Mouse (Mus musculus): Measurements from ENCODE around the gene Rcor2. TPM values are rescaled to one million over a fixed set of nuclear protein-coding genes. Genes with fewer than 3 reads are reported as not detected.

Gene Rcor2
- polyA plus RNA-seq (2015; fragmentation: Nextera tagmentation; extraction: Ambion mirVana) = 0.27 and 0.47 TPM in 2 replicates

DNA sequence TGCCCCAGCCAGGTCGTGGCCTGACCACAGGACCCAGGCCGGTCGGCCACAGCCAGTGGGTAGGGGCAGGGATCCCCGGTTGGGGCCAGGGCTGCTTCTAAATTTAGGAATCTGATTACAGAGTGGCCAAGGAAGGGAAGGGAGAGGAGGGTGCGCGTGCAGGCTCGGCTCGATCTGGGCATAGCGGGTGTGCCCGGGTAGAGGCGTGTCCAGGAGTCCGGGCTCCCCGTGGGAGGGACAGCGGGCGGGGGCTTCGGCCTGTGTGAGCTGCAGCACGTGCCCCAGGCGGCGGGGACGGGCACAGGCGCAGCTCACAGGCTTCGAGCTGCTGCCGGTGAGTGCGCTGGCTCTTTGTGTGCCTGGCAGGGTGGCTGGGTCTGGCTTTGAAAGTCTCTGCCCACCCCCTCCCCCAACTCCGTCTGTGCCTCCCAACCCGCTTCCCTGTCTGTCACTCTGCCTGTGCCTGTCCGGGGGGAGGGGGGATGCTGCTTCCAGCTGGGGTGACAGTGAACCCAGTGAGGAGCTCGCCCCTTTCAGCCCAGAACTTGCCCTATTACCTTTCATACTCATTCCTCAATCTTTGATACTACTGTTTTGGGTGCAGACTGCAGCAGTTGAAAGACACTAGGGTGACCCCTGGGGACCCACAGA is at the start of gene Rcor2:
Gene Rcor2, plus strand, starts transcription at position 235 of the 651 bp plus-strand sequence.
- ATAC-seq (ENCODE audit: low read depth) = no peak; the same call in 1 of the 2 replicates
- H3K27ac ChIP-seq (ENCODE audit: low read length) = no peak within 1 kb of the TSS
- H3K36me3 ChIP-seq (ENCODE audit: control insufficient read depth, insufficient read depth) = no peaks in the 10 kb centered on the region
- H3K9ac ChIP-seq (ENCODE audit: low read depth, low read length) = peak within 1 kb of the TSS; percentile 55
- under 1% methylated on average over 28 of the region's 28 CpGs for WGBS (ENCODE audit: insufficient replicate concordance)
- peak within 1 kb of the TSS; percentile 87 for H3K4me2 ChIP-seq (ENCODE audit: low read depth, low read length)
- H3K27me3 ChIP-seq (ENCODE audit: control insufficient read depth, insufficient read depth, low read depth, low read length) = peaks cover 39% of the 10 kb centered on the region
- H3K4me3 ChIP-seq (ENCODE audit: low read depth, low read length) = peak within 1 kb of the TSS; percentile 63
- H3K9me3 ChIP-seq (replicated peaks; ENCODE audit: control insufficient read depth, low read length) = no peaks in the 10 kb centered on the region
- H3K4me1 ChIP-seq (ENCODE audit: control insufficient read depth, low read depth, low read length) = peaks cover 25% of the 10 kb centered on the region

DNA sequence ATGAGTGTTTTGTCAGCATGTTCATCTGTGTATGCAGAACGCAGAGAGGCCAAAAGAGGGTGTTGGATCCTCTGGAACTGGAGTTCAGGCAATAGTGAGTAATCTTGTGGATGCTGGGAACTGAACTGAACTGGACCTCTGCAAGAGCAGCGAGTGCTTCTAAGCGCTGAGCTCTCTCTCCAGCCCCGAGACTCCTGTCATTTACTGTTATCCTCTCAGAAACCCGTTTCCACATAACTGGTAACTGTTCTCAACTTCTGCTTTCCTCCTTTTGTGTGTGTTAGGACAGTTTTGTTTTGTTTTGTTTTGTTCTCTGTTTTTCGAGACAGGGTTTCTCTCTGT is 49.2 kb upstream of the Rcor2 start:
- Histone ChIP-seq H3K27me3 (ENCODE audit: control insufficient read depth, insufficient read depth, low read depth, low read length) (no peaks in the 10 kb centered on the region), H3K4me3 (ENCODE audit: low read depth, low read length) (peak overlapping the region; percentile 72), H3K4me2 (ENCODE audit: low read depth, low read length) (peak overlapping the region; percentile 95), H3K27ac (ENCODE audit: low read length) (peak overlapping the region; percentile 53), H3K9me3 (replicated peaks; ENCODE audit: control insufficient read depth, low read length) (no peaks in the 10 kb centered on the region), H3K4me1 (ENCODE audit: control insufficient read depth, low read depth, low read length) (peaks cover 32% of the 10 kb centered on the region), H3K9ac (ENCODE audit: low read depth, low read length) (peak overlapping the region; percentile 65), H3K36me3 (ENCODE audit: control insufficient read depth, insufficient read depth) (peaks cover 20% of the 10 kb centered on the region)
- WGBS (ENCODE audit: insufficient replicate concordance) = 4% methylated on average over 6 of the region's 6 CpGs
- ATAC-seq (ENCODE audit: low read depth) = 0 out of 2 replicates have a peak, but pooled peaks have one; percentile 4

DNA sequence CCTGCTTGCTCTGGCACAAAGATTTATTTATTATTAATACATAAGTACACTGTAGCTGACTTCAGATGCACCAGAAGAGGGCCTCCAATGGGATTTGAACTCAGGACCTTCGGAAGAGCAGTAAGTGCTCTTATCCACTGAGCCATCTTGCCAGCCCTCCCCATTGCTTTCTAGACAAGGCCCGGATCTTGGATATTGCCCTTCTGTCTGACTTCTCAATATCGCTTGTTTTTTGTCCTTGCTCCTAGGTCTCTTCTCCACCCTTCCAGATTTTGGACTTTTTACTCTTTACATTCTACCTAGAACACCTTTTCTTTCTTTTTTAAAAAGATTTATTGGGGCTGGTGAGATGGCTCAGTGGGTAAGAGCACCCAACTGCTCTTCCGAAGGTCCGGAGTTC is 48.4 kb upstream of the Rcor2 start:
- no peak for ATAC-seq (ENCODE audit: low read depth)
- peaks cover 19% of the 10 kb centered on the region for H3K36me3 ChIP-seq (ENCODE audit: control insufficient read depth, insufficient read depth)
- H3K4me1 ChIP-seq (ENCODE audit: control insufficient read depth, low read depth, low read length) = peaks cover 32% of the 10 kb centered on the region
- H3K4me3 ChIP-seq (ENCODE audit: low read depth, low read length) = no peak overlapping the region
- no peaks in the 10 kb centered on the region for H3K27me3 ChIP-seq (ENCODE audit: control insufficient read depth, insufficient read depth, low read depth, low read length)
- H3K4me2 ChIP-seq (ENCODE audit: low read depth, low read length) = no peak overlapping the region
- WGBS (ENCODE audit: insufficient replicate concordance) = 87% methylated on average over 5 of the region's 5 CpGs
- H3K9ac ChIP-seq (ENCODE audit: low read depth, low read length) = no peak overlapping the region
- no peak overlapping the region for H3K27ac ChIP-seq (ENCODE audit: low read length)
- H3K9me3 ChIP-seq (replicated peaks; ENCODE audit: control insufficient read depth, low read length) = no peaks in the 10 kb centered on the region

DNA sequence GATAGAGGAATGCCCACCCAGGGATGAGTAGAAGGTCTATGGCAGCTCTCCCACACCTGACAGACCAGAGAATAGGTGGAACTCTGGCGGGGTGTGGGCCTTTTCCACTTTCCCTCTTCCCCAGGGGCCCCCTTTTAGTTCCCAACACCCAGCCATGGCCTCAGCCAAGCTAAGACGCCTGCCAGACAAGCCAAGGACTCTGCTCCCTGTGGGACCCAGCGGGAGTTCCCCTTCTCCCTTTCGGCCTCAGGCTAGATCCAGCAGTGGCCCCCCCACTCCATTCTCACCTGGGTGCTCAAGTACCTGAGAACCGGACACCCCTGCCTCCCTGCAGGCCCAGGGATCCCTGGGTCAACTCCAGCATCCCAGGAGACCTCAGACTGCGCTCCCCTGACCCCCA is 44.9 kb upstream of the Rcor2 start:
- 77% methylated on average over 6 of the region's 6 CpGs for WGBS (ENCODE audit: insufficient replicate concordance)
- Histone ChIP-seq H3K27ac (ENCODE audit: low read length) (no peak overlapping the region), H3K9me3 (replicated peaks; ENCODE audit: control insufficient read depth, low read length) (no peaks in the 10 kb centered on the region), H3K4me1 (ENCODE audit: control insufficient read depth, low read depth, low read length) (peaks cover 6% of the 10 kb centered on the region), H3K27me3 (ENCODE audit: control insufficient read depth, insufficient read depth, low read depth, low read length) (no peaks in the 10 kb centered on the region), H3K36me3 (ENCODE audit: control insufficient read depth, insufficient read depth) (peaks cover 1% of the 10 kb centered on the region), H3K4me3 (ENCODE audit: low read depth, low read length) (no peak overlapping the region), H3K9ac (ENCODE audit: low read depth, low read length) (no peak overlapping the region), H3K4me2 (ENCODE audit: low read depth, low read length) (no peak overlapping the region)
- no peak for ATAC-seq (ENCODE audit: low read depth)

GRCm38 (mm10) chr19:7223488-7223887 is 43.6 kb upstream of the Rcor2 start:
- Histone ChIP-seq H3K4me2 (ENCODE audit: low read depth, low read length) (no peak overlapping the region), H3K27me3 (ENCODE audit: control insufficient read depth, insufficient read depth, low read depth, low read length) (no peaks in the 10 kb centered on the region), H3K4me1 (ENCODE audit: control insufficient read depth, low read depth, low read length) (no peaks in the 10 kb centered on the region), H3K9ac (ENCODE audit: low read depth, low read length) (no peak overlapping the region), H3K36me3 (ENCODE audit: control insufficient read depth, insufficient read depth) (peaks cover 13% of the 10 kb centered on the region), H3K4me3 (ENCODE audit: low read depth, low read length) (no peak overlapping the region), H3K9me3 (replicated peaks; ENCODE audit: control insufficient read depth, low read length) (no peaks in the 10 kb centered on the region), H3K27ac (ENCODE audit: low read length) (no peak overlapping the region)
- ATAC-seq (ENCODE audit: low read depth) = no peak

DNA sequence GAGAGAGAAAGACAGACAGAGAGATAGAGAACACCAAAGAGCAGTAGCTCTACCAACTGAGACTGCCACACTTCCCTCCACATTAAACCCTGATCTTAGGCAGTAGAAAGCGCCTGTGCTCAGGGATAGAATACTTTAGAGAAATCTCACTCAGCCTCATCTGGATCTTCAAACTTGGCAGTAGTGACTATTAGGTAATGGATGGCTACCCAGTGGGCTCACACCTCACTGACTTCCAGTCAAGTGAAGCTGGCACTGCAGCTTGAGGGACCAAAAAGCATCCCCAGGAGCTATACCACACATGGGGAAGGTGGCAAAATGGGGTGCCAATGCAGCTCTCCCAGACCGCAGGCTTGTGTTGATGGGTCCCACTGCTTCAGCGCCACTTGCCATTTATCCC is 42.9 kb upstream of the Rcor2 start:
- 78% methylated on average over 3 of the region's 3 CpGs for WGBS (ENCODE audit: insufficient replicate concordance)
- Histone ChIP-seq H3K27me3 (ENCODE audit: control insufficient read depth, insufficient read depth, low read depth, low read length) (no peaks in the 10 kb centered on the region), H3K27ac (ENCODE audit: low read length) (no peak overlapping the region), H3K4me3 (ENCODE audit: low read depth, low read length) (no peak overlapping the region), H3K9me3 (replicated peaks; ENCODE audit: control insufficient read depth, low read length) (no peaks in the 10 kb centered on the region), H3K36me3 (ENCODE audit: control insufficient read depth, insufficient read depth) (peaks cover 16% of the 10 kb centered on the region), H3K9ac (ENCODE audit: low read depth, low read length) (no peak overlapping the region), H3K4me2 (ENCODE audit: low read depth, low read length) (no peak overlapping the region), H3K4me1 (ENCODE audit: control insufficient read depth, low read depth, low read length) (no peaks in the 10 kb centered on the region)
- no peak for ATAC-seq (ENCODE audit: low read depth)

DNA sequence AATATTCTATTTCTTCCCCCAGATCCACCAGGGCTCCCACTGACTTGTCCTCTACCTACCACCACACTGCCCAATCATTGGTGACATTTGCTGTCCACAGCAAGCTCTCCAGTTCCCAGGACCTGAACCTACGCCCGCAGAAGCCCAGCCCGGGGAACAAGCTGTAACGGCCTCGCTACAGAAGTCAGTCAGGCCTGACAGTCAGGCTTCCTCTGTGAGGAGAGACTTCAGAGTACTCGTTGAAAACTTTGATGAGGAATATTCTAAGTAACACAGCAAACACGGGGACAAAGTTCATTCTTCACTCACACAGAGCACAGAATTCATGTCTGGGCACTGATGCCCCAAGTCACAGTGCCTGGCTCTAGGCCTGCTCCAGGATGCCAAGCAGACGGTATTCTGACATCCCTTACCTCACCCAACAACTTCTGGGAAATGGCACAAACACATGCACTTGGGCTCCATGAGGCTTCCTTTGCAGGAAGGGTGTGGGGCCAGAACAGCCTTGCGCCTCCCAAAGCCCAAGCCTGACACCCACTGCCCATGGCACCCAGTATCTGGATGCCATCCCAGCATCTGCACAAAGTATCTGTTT is 41.9 kb upstream of the Rcor2 start:
- Histone ChIP-seq H3K4me2 (ENCODE audit: low read depth, low read length) (no peak overlapping the region), H3K27ac (ENCODE audit: low read length) (no peak overlapping the region), H3K9ac (ENCODE audit: low read depth, low read length) (no peak overlapping the region), H3K36me3 (ENCODE audit: control insufficient read depth, insufficient read depth) (peaks cover 26% of the 10 kb centered on the region), H3K27me3 (ENCODE audit: control insufficient read depth, insufficient read depth, low read depth, low read length) (no peaks in the 10 kb centered on the region), H3K9me3 (replicated peaks; ENCODE audit: control insufficient read depth, low read length) (no peaks in the 10 kb centered on the region), H3K4me3 (ENCODE audit: low read depth, low read length) (no peak overlapping the region), H3K4me1 (ENCODE audit: control insufficient read depth, low read depth, low read length) (no peaks in the 10 kb centered on the region)
- WGBS (ENCODE audit: insufficient replicate concordance) = 79% methylated on average over 9 of the region's 9 CpGs
- ATAC-seq (ENCODE audit: low read depth) = no peak

- 49% methylated on average over 6 of the region's 6 CpGs for WGBS (ENCODE audit: insufficient replicate concordance)
- Histone ChIP-seq H3K27ac (ENCODE audit: low read length) (0 out of 2 replicates have a peak overlapping the region, but pooled peaks have one; percentile 8), H3K9me3 (replicated peaks; ENCODE audit: control insufficient read depth, low read length) (no peaks in the 10 kb centered on the region)
Measured at GRCm38 (mm10) chr19:7226511-7226914, 40.6 kb upstream of the Rcor2 start.

DNA sequence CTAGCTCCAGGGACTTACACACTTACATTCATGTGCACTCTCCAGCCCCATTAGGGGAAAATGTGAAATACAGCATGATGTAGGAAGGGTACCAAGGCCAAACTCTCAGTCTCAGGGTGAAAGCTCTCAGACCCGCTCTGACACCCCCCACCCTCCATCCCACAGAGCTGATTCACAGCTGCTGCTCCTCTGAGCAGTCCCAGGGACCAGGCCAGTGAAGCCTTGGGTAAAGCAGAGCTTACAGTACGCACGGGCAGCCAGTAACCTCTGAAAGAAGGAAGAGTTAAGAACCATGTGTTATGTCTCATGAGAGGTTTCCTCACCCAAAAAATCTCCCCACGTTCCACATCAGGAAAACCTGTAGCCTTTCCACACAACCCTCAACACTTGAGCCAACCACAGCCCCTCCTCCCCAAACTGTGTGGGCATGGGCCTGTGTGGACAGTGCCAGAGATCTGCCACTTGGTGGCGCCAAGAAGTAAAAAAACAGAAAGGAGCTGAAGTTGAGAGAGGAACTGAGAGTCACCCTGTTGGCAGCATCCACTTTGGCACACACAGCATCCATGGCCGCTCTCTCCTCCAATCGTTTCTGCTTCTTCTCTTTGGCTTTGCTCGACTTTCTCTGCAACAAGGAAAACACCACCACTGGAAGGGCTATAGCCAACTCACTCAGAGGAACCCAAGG is 32.4 kb upstream of the Rcor2 start:
- H3K9ac ChIP-seq (ENCODE audit: low read depth, low read length) = no peak overlapping the region
- WGBS (ENCODE audit: insufficient replicate concordance) = 54% methylated on average over 8 of the region's 8 CpGs
- no peak overlapping the region for H3K4me2 ChIP-seq (ENCODE audit: low read depth, low read length)
- H3K27me3 ChIP-seq (ENCODE audit: control insufficient read depth, insufficient read depth, low read depth, low read length) = no peaks in the 10 kb centered on the region
- no peak overlapping the region for H3K27ac ChIP-seq (ENCODE audit: low read length)
- H3K9me3 ChIP-seq (replicated peaks; ENCODE audit: control insufficient read depth, low read length) = no peaks in the 10 kb centered on the region
- peaks cover 25% of the 10 kb centered on the region for H3K36me3 ChIP-seq (ENCODE audit: control insufficient read depth, insufficient read depth)
- H3K4me1 ChIP-seq (ENCODE audit: control insufficient read depth, low read depth, low read length) = peaks cover 6% of the 10 kb centered on the region
- peak; percentile 54 for ATAC-seq (ENCODE audit: low read depth)
- H3K4me3 ChIP-seq (ENCODE audit: low read depth, low read length) = no peak overlapping the region

More at GRCm38 (mm10) chr19:7226511-7226914, 40.6 kb upstream of the Rcor2 start:
- Histone ChIP-seq H3K4me3 (ENCODE audit: low read depth, low read length) (no peak overlapping the region), H3K4me1 (ENCODE audit: control insufficient read depth, low read depth, low read length) (no peaks in the 10 kb centered on the region), H3K27me3 (ENCODE audit: control insufficient read depth, insufficient read depth, low read depth, low read length) (no peaks in the 10 kb centered on the region), H3K9ac (ENCODE audit: low read depth, low read length) (no peak overlapping the region), H3K36me3 (ENCODE audit: control insufficient read depth, insufficient read depth) (peaks cover 29% of the 10 kb centered on the region), H3K4me2 (ENCODE audit: low read depth, low read length) (no peak overlapping the region)
- ATAC-seq (ENCODE audit: low read depth) = 0 out of 2 replicates have a peak, but pooled peaks have one; percentile 26

Measured in liver, embryonic 16.5 days (tissue).